Mouse (Mus musculus): ENCODE results near the gene Gm1043. TPM values are rescaled to one million over a fixed set of nuclear protein-coding genes. Genes with fewer than 3 reads are reported as not detected.

The Gm1043 gene
- polyA plus RNA-seq, 1 experiment from 2014 or later = 2.0 TPM

GRCm38 (mm10) chr5:37243169-37243886 is 158.2 kb downstream of the Gm1043 start:
- DNase-seq = peak; percentile 72
- Histone ChIP-seq H3K9me3 (ENCODE audit: control insufficient read depth, low read length) (no peaks in the 10 kb centered on the region), H3K27ac (replicated peaks; ENCODE audit: low read depth, low read length) (peak overlapping the region; percentile 98), H3K36me3 (ENCODE audit: control insufficient read depth, insufficient read depth, low read length) (no peaks in the 10 kb centered on the region), H3K4me2 (ENCODE audit: low read length) (peak overlapping the region; percentile 91), H3K9ac (replicated peaks; ENCODE audit: low read length) (peak overlapping the region; percentile 83), H3K4me3 (replicated peaks; ENCODE audit: low read depth, low read length) (peak overlapping the region; percentile 69), H3K4me1 (ENCODE audit: control insufficient read depth, insufficient read depth, low read length) (peaks cover 35% of the 10 kb centered on the region), H3K27me3 (ENCODE audit: control insufficient read depth, insufficient read depth, low read length) (peaks cover 8% of the 10 kb centered on the region; the same call in 1 of the 2 replicates)
- 1% methylated on average over 19 of the region's 19 CpGs for WGBS
- no peak for ATAC-seq (ENCODE audit: low FRiP score, low TSS enrichment)

DNA sequence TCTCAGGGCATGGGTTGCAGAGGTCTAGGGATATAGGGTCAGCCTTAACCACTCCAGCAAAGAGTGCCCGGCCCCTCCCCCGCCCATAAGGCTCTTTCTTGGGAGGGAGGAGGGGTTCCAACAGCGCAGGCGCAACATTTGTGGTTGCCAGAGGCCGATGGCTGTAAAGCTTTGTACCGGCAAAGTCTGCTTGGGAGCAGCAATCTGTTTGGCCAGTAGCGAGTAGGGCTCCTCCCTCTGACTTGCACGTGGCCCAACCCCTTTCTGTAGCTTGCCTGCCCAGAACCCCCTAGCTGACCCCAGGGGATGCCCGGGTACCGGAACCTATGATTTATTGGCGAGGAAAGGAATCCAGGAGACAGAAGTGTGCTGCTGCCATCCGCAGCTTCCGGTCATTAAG is 159.0 kb downstream of the Gm1043 start:
- peaks cover 8% of the 10 kb centered on the region; the same call in 1 of the 2 replicates for H3K27me3 ChIP-seq (ENCODE audit: control insufficient read depth, insufficient read depth, low read length)
- H3K4me2 ChIP-seq (ENCODE audit: low read length) = peak overlapping the region; percentile 91
- no peaks in the 10 kb centered on the region for H3K9me3 ChIP-seq (ENCODE audit: control insufficient read depth, low read length)
- H3K36me3 ChIP-seq (ENCODE audit: control insufficient read depth, insufficient read depth, low read length) = no peaks in the 10 kb centered on the region
- 2% methylated on average over 13 of the region's 13 CpGs for WGBS
- H3K4me3 ChIP-seq (replicated peaks; ENCODE audit: low read depth, low read length) = peak overlapping the region; percentile 69
- peak overlapping the region; percentile 98 for H3K27ac ChIP-seq (replicated peaks; ENCODE audit: low read depth, low read length)
- H3K4me1 ChIP-seq (ENCODE audit: control insufficient read depth, insufficient read depth, low read length) = peaks cover 44% of the 10 kb centered on the region
- H3K9ac ChIP-seq (replicated peaks; ENCODE audit: low read length) = peak overlapping the region; percentile 83
- DNase-seq (peak; percentile 92), ATAC-seq (ENCODE audit: low FRiP score, low TSS enrichment) (peak; percentile 40)

DNA sequence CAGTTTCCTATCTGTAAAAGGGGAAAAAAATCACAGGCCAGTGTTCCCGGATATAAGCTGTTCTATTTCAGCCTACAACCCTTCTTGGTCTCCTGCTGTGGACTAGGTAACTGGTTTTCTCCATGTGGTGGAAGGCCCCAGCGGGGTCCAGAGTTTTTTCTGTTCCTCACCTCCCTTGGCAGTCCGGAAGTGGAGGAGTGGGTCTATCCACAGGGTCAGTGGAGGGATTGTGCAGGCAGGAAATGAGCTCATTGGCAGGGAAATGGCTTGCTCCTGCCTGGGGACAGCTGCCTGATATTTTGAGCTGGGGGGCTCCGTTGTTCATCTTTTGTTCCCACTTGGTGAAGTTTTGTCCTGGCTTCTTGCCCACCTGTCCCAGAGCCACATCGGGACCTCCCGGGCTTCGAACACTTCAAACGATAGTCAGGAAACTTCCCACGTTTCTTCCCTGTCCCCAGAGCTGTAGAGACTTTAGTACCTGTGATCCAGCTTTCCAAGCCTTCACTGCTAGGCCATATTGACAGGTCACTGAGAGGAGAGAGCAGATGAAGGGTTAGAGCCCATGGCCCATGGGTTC is 159.6 kb downstream of the Gm1043 start:
- H3K27ac ChIP-seq (replicated peaks; ENCODE audit: low read depth, low read length) = peak overlapping the region; percentile 98
- H3K9ac ChIP-seq (replicated peaks; ENCODE audit: low read length) = peak overlapping the region; percentile 83
- no peaks in the 10 kb centered on the region for H3K36me3 ChIP-seq (ENCODE audit: control insufficient read depth, insufficient read depth, low read length)
- 43% methylated on average over 9 of the region's 9 CpGs for WGBS
- peaks cover 50% of the 10 kb centered on the region for H3K4me1 ChIP-seq (ENCODE audit: control insufficient read depth, insufficient read depth, low read length)
- peak overlapping the region; percentile 69 for H3K4me3 ChIP-seq (replicated peaks; ENCODE audit: low read depth, low read length)
- no peak for ATAC-seq (ENCODE audit: low FRiP score, low TSS enrichment)
- no peak for DNase-seq
- peaks cover 8% of the 10 kb centered on the region; the same call in 1 of the 2 replicates for H3K27me3 ChIP-seq (ENCODE audit: control insufficient read depth, insufficient read depth, low read length)
- H3K9me3 ChIP-seq (ENCODE audit: control insufficient read depth, low read length) = no peaks in the 10 kb centered on the region
- H3K4me2 ChIP-seq (ENCODE audit: low read length) = peak overlapping the region; percentile 91

DNA sequence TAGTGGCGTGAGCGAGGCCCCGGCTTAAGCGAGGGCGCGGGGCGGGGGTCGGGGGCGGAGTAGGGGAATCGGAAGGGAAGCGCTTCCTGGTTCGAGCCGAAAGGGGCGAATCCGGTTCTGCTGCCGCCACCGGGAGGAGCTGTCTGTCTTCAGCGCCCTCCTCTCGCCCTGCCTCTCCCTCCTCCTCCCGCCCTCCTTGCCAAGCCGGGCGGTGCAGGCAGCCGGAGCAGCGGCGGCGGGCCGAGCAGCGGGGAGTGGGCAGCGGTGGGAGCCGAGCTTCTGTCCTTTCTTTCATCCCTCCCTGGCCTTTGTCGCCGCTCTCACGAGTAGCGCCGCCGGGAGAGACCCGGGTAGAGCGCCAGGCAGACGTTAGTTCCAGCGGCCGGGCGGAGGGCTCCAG is 160.5 kb downstream of the Gm1043 start:
- WGBS = under 1% methylated on average over 42 of the region's 42 CpGs
- H3K4me3 ChIP-seq (replicated peaks; ENCODE audit: low read depth, low read length) = peak overlapping the region; percentile 69
- ATAC-seq (ENCODE audit: low FRiP score, low TSS enrichment) (peak; percentile 61), DNase-seq (peak; percentile 91)
- H3K4me1 ChIP-seq (ENCODE audit: control insufficient read depth, insufficient read depth, low read length) = peaks cover 55% of the 10 kb centered on the region
- peak overlapping the region; percentile 98 for H3K27ac ChIP-seq (replicated peaks; ENCODE audit: low read depth, low read length)
- 0 out of 2 replicates have a peak, but pooled peaks cover 4% of the 10 kb centered on the region for H3K27me3 ChIP-seq (ENCODE audit: control insufficient read depth, insufficient read depth, low read length)
- H3K9ac ChIP-seq (replicated peaks; ENCODE audit: low read length) = peak overlapping the region; percentile 83
- H3K9me3 ChIP-seq (ENCODE audit: control insufficient read depth, low read length) = no peaks in the 10 kb centered on the region
- peak overlapping the region; percentile 91 for H3K4me2 ChIP-seq (ENCODE audit: low read length)
- H3K36me3 ChIP-seq (ENCODE audit: control insufficient read depth, insufficient read depth, low read length) = no peaks in the 10 kb centered on the region

DNA sequence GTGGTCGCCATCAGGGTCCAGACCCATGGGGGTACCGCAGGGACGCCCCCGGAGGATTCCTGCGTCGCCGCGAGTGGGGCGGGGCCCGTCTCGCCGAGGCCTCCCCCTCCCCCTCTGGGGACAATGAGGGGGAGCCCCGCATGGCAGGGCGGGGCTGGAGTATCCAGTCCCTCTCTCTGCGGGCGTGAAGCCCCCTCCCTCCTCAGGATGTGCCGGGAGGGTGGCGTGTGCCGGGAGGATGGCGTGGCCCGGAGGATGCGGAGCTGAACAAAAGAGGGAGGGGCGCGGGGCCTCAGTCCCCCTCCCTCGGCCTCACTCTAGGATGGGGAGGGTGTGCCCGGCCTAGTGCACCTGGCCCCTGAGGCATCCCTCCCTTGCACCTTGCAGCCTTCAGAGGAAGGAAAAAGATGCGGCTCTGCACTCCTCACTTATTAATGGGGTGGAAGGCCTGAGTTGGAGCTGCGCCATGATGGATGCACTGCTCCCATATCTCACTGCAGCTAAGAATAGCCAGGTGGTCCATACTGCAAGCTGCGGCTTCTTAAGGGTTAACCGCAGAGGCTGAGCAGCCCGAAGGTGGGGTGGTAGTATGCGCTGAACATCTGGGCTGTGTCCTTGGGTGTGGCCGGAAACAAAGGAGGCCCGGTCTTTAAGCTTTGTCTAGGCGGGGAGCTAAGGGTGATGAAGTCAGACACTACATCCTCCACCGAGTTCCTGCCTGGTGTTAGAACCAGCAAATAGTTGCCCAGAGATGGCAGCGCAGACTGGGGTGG is 161.2 kb downstream of the Gm1043 start:
- WGBS = 1% methylated on average over 33 of the region's 37 CpGs
- peak overlapping the region; percentile 83 for H3K9ac ChIP-seq (replicated peaks; ENCODE audit: low read length)
- ATAC-seq (ENCODE audit: low FRiP score, low TSS enrichment) (peak; percentile 54), DNase-seq (peak; percentile 85)
- H3K9me3 ChIP-seq (ENCODE audit: control insufficient read depth, low read length) = no peaks in the 10 kb centered on the region
- no peaks in the 10 kb centered on the region for H3K36me3 ChIP-seq (ENCODE audit: control insufficient read depth, insufficient read depth, low read length)
- peak overlapping the region; percentile 91 for H3K4me2 ChIP-seq (ENCODE audit: low read length)
- 0 out of 2 replicates have a peak, but pooled peaks cover 4% of the 10 kb centered on the region for H3K27me3 ChIP-seq (ENCODE audit: control insufficient read depth, insufficient read depth, low read length)
- peak overlapping the region; percentile 98 for H3K27ac ChIP-seq (replicated peaks; ENCODE audit: low read depth, low read length)
- peaks cover 61% of the 10 kb centered on the region for H3K4me1 ChIP-seq (ENCODE audit: control insufficient read depth, insufficient read depth, low read length)
- peak overlapping the region; percentile 69 for H3K4me3 ChIP-seq (replicated peaks; ENCODE audit: low read depth, low read length)

- H3K4me1 ChIP-seq (ENCODE audit: control insufficient read depth, insufficient read depth, low read length) = peaks cover 62% of the 10 kb centered on the region
- peak overlapping the region; percentile 83 for H3K9ac ChIP-seq (replicated peaks; ENCODE audit: low read length)
- peak; percentile 19 for DNase-seq
- 42% methylated on average over 4 of the region's 4 CpGs for WGBS
- H3K27ac ChIP-seq (replicated peaks; ENCODE audit: low read depth, low read length) = peak overlapping the region; percentile 98
- 0 out of 2 replicates have a peak, but pooled peaks cover 4% of the 10 kb centered on the region for H3K27me3 ChIP-seq (ENCODE audit: control insufficient read depth, insufficient read depth, low read length)
- ATAC-seq (ENCODE audit: low FRiP score, low TSS enrichment) = no peak
- peaks cover 3% of the 10 kb centered on the region; the same call in 1 of the 2 replicates for H3K36me3 ChIP-seq (ENCODE audit: control insufficient read depth, insufficient read depth, low read length)
- H3K9me3 ChIP-seq (ENCODE audit: control insufficient read depth, low read length) = no peaks in the 10 kb centered on the region
- H3K4me2 ChIP-seq (ENCODE audit: low read length) = peak overlapping the region; percentile 91
- H3K4me3 ChIP-seq (replicated peaks; ENCODE audit: low read depth, low read length) = peak overlapping the region; percentile 69
These were observed 162.3 kb downstream of the Gm1043 start for GRCm38 (mm10) chr5:37247456-37247855.

- peak overlapping the region; percentile 91 for H3K4me2 ChIP-seq (ENCODE audit: low read length)
- DNase-seq = no peak
These were observed 163.7 kb downstream of the Gm1043 start for GRCm38 (mm10) chr5:37248870-37249269.

DNA sequence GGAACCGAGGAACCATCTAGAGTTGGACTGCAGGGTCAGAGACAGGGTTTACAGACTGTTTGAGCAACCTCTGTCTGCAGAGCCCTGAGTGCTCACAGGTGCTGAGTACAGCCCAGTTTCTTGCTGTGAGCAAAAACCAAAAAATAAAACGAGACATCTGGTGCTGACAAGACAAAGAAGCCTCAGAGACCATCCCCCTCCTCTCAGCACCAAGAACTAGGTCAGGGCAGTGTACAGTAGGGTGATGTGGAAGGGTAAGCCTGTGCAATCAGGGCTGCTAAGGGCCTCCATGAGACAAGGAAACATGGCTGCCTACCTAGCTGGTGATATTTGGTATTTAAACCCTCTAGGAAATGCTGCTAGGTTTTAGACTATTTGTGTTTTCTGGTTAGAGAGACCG is 166.4 kb downstream of the Gm1043 start:
- ATAC-seq (ENCODE audit: low FRiP score, low TSS enrichment) = no peak
- H3K27ac ChIP-seq (replicated peaks; ENCODE audit: low read depth, low read length) = no peak overlapping the region

More at GRCm38 (mm10) chr5:37248870-37249269, 163.7 kb downstream of the Gm1043 start:
- H3K4me1 ChIP-seq (ENCODE audit: control insufficient read depth, insufficient read depth, low read length) = peaks cover 55% of the 10 kb centered on the region
- H3K27me3 ChIP-seq (ENCODE audit: control insufficient read depth, insufficient read depth, low read length) = no peaks in the 10 kb centered on the region
- no peak for ATAC-seq (ENCODE audit: low FRiP score, low TSS enrichment)
- H3K9me3 ChIP-seq (ENCODE audit: control insufficient read depth, low read length) = no peaks in the 10 kb centered on the region
- 55% methylated on average over 3 of the region's 3 CpGs for WGBS
- peak overlapping the region; percentile 69 for H3K4me3 ChIP-seq (replicated peaks; ENCODE audit: low read depth, low read length)
- peak overlapping the region; percentile 1; the same call in 1 of the 2 replicates for H3K27ac ChIP-seq (replicated peaks; ENCODE audit: low read depth, low read length)
- H3K9ac ChIP-seq (replicated peaks; ENCODE audit: low read length) = no peak overlapping the region; the same call in 1 of the 2 replicates
- H3K36me3 ChIP-seq (ENCODE audit: control insufficient read depth, insufficient read depth, low read length) = peaks cover 12% of the 10 kb centered on the region; the same call in 1 of the 2 replicates

More for the DNA sequence above, 166.4 kb downstream of the Gm1043 start:
- DNase-seq = no peak
- no peaks in the 10 kb centered on the region for H3K9me3 ChIP-seq (ENCODE audit: control insufficient read depth, low read length)
- H3K9ac ChIP-seq (replicated peaks; ENCODE audit: low read length) = no peak overlapping the region; the same call in 1 of the 2 replicates
- H3K4me1 ChIP-seq (ENCODE audit: control insufficient read depth, insufficient read depth, low read length) = peaks cover 59% of the 10 kb centered on the region
- H3K36me3 ChIP-seq (ENCODE audit: control insufficient read depth, insufficient read depth, low read length) = peaks cover 12% of the 10 kb centered on the region; the same call in 1 of the 2 replicates
- H3K4me2 ChIP-seq (ENCODE audit: low read length) = no peak overlapping the region
- H3K27me3 ChIP-seq (ENCODE audit: control insufficient read depth, insufficient read depth, low read length) = no peaks in the 10 kb centered on the region
- no peak overlapping the region for H3K4me3 ChIP-seq (replicated peaks; ENCODE audit: low read depth, low read length)
- WGBS = 81% methylated on average over 3 of the region's 3 CpGs

All from midbrain, embryonic 14.5 days (tissue).